Mouse (Mus musculus) T-helper 17 cell (primary cell): ENCODE data around the gene Pttg1.

Experiments
- in situ Hi-C, 2 experiments: fragments of 300-600 bp; cut with MboI, MseI; formaldehyde crosslinking; loops; 1 replicate in 1 of 2; 2 replicates in 1 of 2; pipeline ENCODE4 v1.15.1; 2025; ENCODE audit warnings: high pct_unique_total_duplicates in 2 of 2

Pttg1 gene

GRCm38 (mm10) chr11:43377083-43377850 lies 48.8 kb downstream of the Pttg1 start:
- in situ Hi-C loops: no loop called here

GRCm38 (mm10) chr11:43376598-43376997 lies 49.5 kb downstream of the Pttg1 start:
- in situ Hi-C loops: no loop called here

GRCm38 (mm10) chr11:43374956-43375355 lies 51.1 kb downstream of the Pttg1 start:
- in situ Hi-C loops: no loop called here

GRCm38 (mm10) chr11:43373367-43373766 lies 52.7 kb downstream of the Pttg1 start:
- in situ Hi-C loops: no loop called here

GRCm38 (mm10) chr11:43371807-43372206 lies 54.2 kb downstream of the Pttg1 start:
- in situ Hi-C loops: no loop called here
